Mouse (Mus musculus) frontal cortex, postnatal 25 days (tissue): ENCODE results near the gene Atp10a.

ENCODE experiments used
- DNase-seq, 2 experiments: peaks; one replicate each; pipeline ENCODE4 v3.0.0; 2022; ENCODE audit warnings: low spot score in 2 of 2

The Atp10a gene

DNA sequence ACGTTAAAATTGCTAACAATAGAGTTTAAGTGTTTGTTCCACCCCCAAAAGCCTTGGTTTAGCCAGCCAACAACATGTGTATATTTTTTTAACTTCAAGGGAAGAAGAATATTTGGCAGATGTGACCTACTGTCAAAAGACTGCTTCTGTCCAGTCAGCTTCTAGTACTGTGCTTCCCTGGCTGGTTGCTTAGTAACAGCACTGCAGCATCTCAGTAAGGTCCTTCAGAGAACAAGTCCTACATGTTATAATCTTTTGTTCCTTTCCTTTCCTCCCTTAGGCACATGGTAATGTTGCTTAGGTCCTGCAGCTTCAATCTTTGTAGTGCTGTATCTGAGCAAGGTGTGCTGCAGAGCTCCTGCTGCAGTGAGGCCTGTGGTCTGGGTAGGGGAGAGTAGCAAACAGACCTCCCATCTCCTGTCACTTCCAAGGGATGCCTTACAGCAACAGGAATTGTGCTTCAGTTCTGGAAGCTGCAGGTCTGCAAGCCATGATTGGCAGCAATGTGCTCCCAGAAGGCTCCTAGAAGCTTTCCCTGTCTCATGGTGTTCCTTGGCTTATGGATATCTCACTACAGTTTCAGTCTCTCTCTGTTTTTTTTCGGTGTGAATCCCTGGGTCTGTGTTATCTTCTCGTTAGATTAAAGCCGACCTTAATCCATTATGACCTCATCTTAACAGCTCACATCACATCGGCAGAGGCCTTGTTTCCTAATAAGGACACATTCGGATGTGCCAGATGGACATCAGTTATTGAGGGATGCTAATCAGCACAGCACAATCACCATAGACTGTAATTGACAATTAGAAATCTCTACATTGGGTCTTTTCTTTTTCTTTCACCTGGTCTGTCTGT, 34.3 kb downstream of the Atp10a start:
- DNase-seq = no peak

GRCm38 (mm10) chr7:58690997-58691596, 35.1 kb downstream of the Atp10a start:
- no peak for DNase-seq

- DNase-seq = no peak
Measured at GRCm38 (mm10) chr7:58692704-58693103, 36.7 kb downstream of the Atp10a start.

DNA sequence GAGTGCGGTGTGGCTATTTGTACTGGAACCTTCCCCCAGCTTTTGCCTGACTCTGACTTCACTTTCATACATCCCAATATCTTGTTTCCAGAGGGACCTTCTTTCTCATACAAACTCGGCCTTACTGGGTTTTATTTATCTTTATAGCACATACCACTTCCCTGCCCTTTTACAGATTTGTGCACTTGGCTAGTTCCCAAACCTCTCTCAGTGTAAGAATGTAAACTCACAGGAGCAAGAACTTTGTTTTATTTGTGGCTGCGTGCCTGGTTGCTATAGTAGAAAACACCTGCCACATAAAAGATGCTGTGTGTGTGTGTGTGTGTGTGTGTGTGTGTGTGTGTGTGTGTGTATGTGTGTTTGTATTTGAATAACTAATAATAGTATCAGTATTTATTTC, 37.4 kb downstream of the Atp10a start:
- no peak for DNase-seq

DNA sequence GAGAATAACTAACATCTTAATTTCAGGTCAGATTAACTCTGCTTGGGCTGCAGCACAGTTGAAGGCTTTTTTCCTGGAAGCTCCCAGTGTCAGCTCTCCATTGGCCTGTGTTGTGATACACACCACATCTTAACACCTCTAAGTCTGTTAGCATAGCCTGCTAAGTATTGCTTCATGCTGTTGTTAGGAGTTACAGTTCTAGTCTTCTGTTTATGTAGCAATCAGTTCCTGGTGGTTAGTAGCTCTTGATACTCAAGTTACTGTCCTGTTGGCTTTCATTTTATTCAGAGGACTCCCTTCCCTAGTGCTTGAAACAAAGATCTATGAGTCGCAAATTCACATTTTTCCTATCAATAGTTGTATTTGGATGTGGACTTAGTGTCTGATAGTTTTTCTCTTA, 39.7 kb downstream of the Atp10a start:
- no peak for DNase-seq

DNA sequence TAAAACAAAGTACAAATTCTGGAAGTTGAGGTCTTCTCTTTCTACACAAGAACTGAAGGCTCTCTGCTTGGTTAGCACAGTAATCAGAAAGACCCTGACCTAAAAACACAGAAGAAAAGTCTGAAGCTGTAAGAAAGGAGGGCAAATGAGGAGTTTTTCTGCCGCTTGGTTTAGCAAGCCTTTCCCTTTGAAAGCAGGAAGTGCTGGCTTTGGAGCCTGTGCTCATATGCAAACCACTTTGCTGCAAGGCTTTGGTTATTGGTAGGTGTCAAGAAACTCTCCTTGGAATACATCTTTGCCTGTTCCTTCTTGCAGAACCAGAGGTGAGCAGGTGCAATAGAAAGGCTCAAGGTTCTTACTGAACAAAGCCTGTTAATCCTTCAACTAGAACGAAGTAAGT, 41.1 kb downstream of the Atp10a start:
- no peak for DNase-seq

DNA sequence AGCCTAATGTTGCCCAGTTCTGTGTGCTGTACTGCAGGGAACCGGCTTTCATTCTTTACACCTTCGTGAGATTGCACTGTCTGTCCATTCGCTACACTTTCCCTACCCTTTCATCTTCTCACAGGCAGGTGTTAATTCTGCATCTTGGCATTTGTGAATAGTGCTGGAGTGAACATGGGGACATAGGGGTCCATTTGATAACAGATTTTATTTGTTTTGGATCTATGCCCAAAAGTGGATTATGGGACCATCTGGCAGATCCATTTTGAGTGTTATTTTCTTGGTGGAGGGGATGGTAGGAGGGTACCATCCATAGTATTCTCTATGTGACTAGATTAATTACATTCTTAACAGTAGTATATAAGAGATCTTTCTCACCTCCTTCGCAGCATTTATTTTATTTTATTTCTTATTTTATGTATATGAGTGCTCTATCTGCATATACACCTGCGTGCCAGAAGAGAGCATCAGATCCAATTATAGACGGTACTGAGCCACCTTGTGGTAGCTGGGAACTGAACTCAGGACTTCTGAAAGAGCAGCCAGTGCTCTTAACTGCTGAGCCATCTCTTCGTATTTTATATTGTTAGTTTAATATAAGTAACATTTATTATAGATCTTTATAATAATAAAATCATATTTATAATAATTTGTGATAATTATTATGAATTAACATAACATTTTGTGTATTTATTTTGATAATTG, 42.9 kb downstream of the Atp10a start:
- no peak for DNase-seq

GRCm38 (mm10) chr7:58701311-58701710, 45.3 kb downstream of the Atp10a start:
- DNase-seq = no peak

DNA sequence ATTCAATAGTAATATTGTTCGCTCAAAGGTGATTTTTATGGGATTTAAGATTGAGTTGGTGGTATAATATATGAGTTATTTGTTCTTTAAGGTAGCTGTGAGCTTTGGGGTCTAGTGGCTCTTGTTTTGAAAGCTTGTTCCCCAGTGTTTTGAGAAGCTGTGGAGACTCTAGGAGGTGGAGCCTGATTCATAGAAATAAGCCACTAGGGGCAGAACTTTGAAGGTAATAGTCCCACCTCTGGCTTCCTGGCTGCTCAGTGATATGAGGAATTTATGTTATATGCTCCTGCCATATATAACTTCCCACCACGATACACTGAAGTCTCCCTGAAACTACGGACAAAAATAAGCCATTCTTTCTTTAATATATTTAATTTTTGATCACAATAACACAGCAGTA, 49.2 kb downstream of the Atp10a start:
- DNase-seq = no peak

DNA sequence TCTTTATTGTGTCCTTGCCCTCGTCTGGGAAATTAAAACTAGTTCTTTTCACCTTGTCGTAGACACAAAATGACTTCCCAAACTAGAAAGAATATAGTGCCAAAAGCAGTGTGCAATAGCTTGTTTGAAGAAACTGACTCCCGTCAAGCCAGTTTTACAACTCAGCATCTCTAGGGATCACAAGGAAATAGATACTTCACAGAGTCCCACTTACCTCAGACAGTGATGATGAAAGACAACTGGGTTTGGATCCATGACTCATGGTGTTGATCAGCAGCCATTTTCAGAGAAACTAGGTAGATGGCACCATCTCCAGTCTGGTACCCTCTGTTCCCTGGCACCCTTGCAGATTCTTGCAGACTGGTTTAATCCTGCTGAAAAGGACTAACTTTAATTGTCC, 53.3 kb downstream of the Atp10a start:
- no peak for DNase-seq

DNA sequence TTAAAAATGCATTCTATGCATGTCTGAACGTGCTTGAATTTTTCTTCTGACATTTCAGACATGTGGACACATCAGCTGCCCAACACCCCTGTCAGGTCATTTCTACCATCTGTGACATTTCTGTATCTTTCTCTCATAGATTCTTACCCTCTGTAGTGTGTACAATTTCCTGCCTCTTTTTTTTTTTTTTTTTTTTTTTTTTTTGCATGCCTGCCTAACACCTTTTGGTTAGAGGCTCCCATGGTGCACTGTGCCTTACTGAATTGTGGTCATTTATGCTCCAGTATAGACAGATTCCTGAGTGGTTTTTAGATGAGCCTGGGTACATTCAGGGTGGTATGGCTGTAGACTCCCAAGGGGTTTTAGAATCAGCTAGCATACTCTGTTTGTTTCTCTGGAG, 54.3 kb downstream of the Atp10a start:
- no peak for DNase-seq

GRCm38 (mm10) chr7:58711811-58712210, 55.8 kb downstream of the Atp10a start:
- DNase-seq = no peak

- DNase-seq = no peak
Measured at GRCm38 (mm10) chr7:58715576-58716144, 59.7 kb downstream of the Atp10a start.

- DNase-seq = no peak
Measured at GRCm38 (mm10) chr7:58716626-58717025, 60.7 kb downstream of the Atp10a start.

DNA sequence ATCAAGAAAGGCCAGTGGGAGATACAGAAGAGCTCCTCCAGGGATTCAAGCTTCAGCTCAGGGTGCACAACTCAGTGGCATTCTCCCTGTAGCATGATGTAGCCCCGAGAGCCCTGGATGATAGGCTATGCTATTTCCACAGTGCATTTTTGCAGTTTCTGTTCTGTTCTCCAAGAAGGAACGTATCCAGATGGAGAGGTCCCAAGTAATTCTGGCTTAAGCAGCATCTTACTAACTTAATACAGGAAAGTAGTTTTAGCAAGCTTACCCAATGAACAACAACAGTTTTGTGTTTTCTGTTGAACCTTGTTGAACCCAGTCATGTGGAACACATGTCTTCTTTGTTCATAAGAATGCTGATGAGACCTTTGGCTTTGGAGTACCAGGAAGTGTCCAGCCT, 62.6 kb downstream of the Atp10a start:
- DNase-seq = no peak

GRCm38 (mm10) chr7:58719218-58719938, 63.4 kb downstream of the Atp10a start:
- DNase-seq = no peak

DNA sequence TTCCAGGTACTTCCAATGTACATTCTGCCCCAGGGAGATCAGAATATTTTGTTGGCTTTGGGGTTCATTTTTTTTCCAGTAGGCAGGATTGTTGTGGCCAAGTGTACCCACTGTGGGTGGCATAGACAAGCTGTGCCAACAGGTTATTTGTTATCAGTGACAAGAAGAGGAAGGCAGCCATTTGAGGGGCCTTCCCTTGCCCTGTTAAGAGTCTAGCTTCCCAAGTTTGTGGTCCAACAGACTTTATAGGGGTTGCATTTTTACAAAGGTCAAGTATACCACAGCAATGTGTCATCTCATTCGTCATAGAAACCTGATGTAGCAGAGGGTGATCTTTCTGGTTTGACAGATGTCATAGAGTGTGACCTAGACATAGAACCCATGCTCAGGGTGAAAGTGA, 66.3 kb downstream of the Atp10a start:
- no peak for DNase-seq

GRCm38 (mm10) chr7:58730201-58730600, 74.2 kb downstream of the Atp10a start:
- DNase-seq = peak; percentile 36 to 39

- DNase-seq = no peak
Measured at GRCm38 (mm10) chr7:58730831-58731230, 74.9 kb downstream of the Atp10a start.

- no peak for DNase-seq
Measured at GRCm38 (mm10) chr7:58732406-58732805, 76.4 kb downstream of the Atp10a start.

- no peak for DNase-seq
Measured at GRCm38 (mm10) chr7:58733490-58733901, 77.5 kb downstream of the Atp10a start.
